Comparison of ENCODE assay signal across 22 mouse cellular contexts in the genomic region with DNA sequence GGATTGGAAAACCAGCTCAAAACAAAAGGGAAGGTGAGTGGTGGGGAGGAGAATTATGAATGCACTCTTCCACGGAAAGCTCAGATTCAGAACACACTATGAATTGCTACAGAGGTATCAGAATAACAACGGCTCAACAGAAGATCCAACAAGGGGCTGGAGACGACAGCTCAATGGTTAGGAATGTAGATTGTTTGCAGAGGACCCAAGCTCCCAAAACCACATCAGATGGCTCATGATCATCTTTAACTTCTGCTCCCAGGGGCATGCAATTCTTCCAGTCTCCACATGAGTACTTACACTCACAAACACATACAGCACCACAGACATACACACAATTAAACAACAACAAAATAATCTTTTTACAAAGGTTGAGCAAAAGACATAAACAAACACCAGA. TPM values are rescaled to one million over a fixed set of nuclear protein-coding genes. Genes with fewer than 3 reads are reported as not detected.
"Had no signal": no experiment of that assay in that cellular context is flagged by ENCODE, and none has a peak within 500 bp of the region (broad histone marks: within the 10 kb centered on the region; RNA-seq: fewer than 3 reads in every experiment).

No protein-coding gene starts in this region.

- DNase-seq: cerebellum, postnatal 10 days; cerebellum, postnatal 14 days; cerebellum, postnatal 25 days; embryo, embryonic 11 days; forebrain, postnatal 0 days; gastrocnemius, adult 2 months; gastrocnemius, postnatal 10 days; gastrocnemius, postnatal 14 days; gastrocnemius, postnatal 25 days; gastrocnemius, postnatal 36 days; heart, adult 11 months; heart, adult 18-20 months; heart, adult 2 months had no signal

- H3K27me3 ChIP-seq: embryonic facial prominence, embryonic 12.5 days; embryonic facial prominence, embryonic 13.5 days; embryonic facial prominence, embryonic 15.5 days; forebrain, embryonic 12.5 days; forebrain, embryonic 13.5 days; forebrain, embryonic 15.5 days had no signal

- ATAC-seq: forebrain, embryonic 13.5 days; forebrain, embryonic 14.5 days; forebrain, embryonic 15.5 days; forebrain, embryonic 16.5 days; forebrain, postnatal 0 days had no signal

RNA-seq across cellular contexts. Expression of gene Mab21l1, which starts 54.9 kb away (rescaled TPM):
- polyA plus RNA-seq: erythroblast, embryonic 14.5 days had no signal
